Mouse (Mus musculus): ENCODE measurements at regions not wholly inside any gene's neighbourhood (a gene's known extent, or its start where the extent isn't known, plus 50 kb on each side); places are given as distances from the start of the nearest gene placed in this dataset.

DNA sequence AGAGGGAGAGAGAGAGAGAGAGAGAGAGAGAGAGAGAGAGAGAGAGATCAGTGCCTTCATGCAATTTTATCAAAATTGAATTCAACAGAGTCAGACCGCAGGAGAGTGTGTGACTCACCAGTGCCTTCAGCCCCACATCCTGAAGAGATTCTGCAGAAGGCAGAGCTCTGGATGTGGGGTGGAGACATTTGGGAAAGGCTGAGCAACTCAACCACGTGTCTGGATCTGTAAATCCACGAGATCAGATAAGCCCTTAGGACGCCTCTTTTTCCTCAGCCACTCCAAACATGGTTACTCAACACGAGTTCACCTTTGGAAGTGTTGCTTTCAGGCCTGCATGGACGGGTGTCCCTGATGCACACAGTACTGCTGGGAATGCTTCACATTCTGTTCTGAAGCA lies 81.4 kb upstream of the Ednra start:
- no peak for TF ChIP-seq CTCF (IDR thresholded peaks at IDR 0.05; ENCODE audit: borderline replicate concordance, extremely low read depth, insufficient read depth, insufficient read length)
- TF ChIP-seq POLR2A (IDR thresholded peaks at IDR 0.05; ENCODE audit: borderline replicate concordance, extremely low read depth, insufficient read depth, insufficient read length, poor library complexity, severe bottlenecking) = no peak

Measured in brain, embryonic 14.5 days (tissue).